Mouse (Mus musculus) limb, embryonic 14.5 days (tissue): ENCODE data around the gene Pif1. TPM values are rescaled to one million over a fixed set of nuclear protein-coding genes. Genes with fewer than 3 reads are reported as not detected.

Experiments
- ATAC-seq: fragments of 200-750 bp; cut with Nextera tagmentation; 2 replicates; pipeline ENCODE4 v1.8.0; 2017; ENCODE audit warnings: low read depth, moderate number of reproducible peaks, moderate TSS enrichment; ENCODE audit not compliant: low FRiP score
- DNase-seq: peaks from one replicate; pipeline ENCODE4 v3.0.0-alpha.2; 2015; ENCODE audit warnings: low spot score
- H3K27ac ChIP-seq: fragments of 300-500 bp; sonication (generic); replicated peaks from 2 replicates; pipeline ENCODE4 v1.5.1; 2014; ENCODE audit warnings: low read depth, mild to moderate bottlenecking, low read length, moderate library complexity, mixed read lengths
- H3K27me3 ChIP-seq: fragments of 300-500 bp; sonication (generic); 2 replicates; pipeline ENCODE4 v1.6.1; 2014; ENCODE audit warnings: low read length, mixed read lengths; ENCODE audit not compliant: control insufficient read depth, insufficient read depth
- H3K36me3 ChIP-seq: fragments of 300-500 bp; sonication (generic); 2 replicates; pipeline ENCODE4 v1.6.1; 2014; ENCODE audit warnings: mild to moderate bottlenecking, low read length, moderate library complexity, mixed read lengths; ENCODE audit not compliant: control insufficient read depth, insufficient read depth
- H3K4me1 ChIP-seq: fragments of 300-500 bp; sonication (generic); 2 replicates; pipeline ENCODE4 v1.6.1; 2014; ENCODE audit warnings: antibody characterized with exemption, low read length, mixed read lengths; ENCODE audit not compliant: control insufficient read depth, insufficient read depth
- H3K4me2 ChIP-seq: fragments of 300-500 bp; sonication (generic); replicated peaks from 2 replicates; pipeline ENCODE4 v1.6.1; 2014; ENCODE audit warnings: low read depth, mild to moderate bottlenecking, low read length, moderate library complexity; ENCODE audit not compliant: severe bottlenecking
- H3K4me3 ChIP-seq: fragments of 300-500 bp; sonication (generic); replicated peaks from 2 replicates; pipeline ENCODE4 v1.5.1; 2014; ENCODE audit warnings: low read length
- H3K9ac ChIP-seq: fragments of 300-500 bp; sonication (generic); 2 replicates; pipeline ENCODE4 v1.6.1; 2014; ENCODE audit warnings: mild to moderate bottlenecking, low read depth, low read length, moderate library complexity; ENCODE audit not compliant: severe bottlenecking
- H3K9me3 ChIP-seq: fragments of 300-500 bp; sonication (generic); 2 replicates; pipeline ENCODE4 v1.6.1; 2016; ENCODE audit warnings: low read length; ENCODE audit not compliant: control insufficient read depth
- POLR2A ChIP-seq: fragments of 200-500 bp; IDR thresholded peaks from 2 replicates; pipeline ENCODE4 v1.8.0; 2012; ENCODE audit warnings: inconsistent platforms, mild to moderate bottlenecking, moderate library complexity, borderline replicate concordance; ENCODE audit not compliant: insufficient read depth, insufficient read length; ENCODE audit errors: extremely low read depth
- WGBS: fragments of 180-500 bp; shearing (Covaris S2); extraction: QIAGEN DNeasy Blood & Tissue Kit; methylation state at CpG from one replicate; pipeline ENCODE4 v1.1.7; 2014; 5-methylcytosine and 5-hydroxymethylcytosine counted together
- polyA plus RNA-seq, 2 experiments: library from polyadenylated mRNA; depleted of rRNA in 1 of 2; stranded (reverse) in 1 of 2; unstranded in 1 of 2; fragments of >200 nt; fragmentation: Nextera tagmentation in 1 of 2; extraction: Ambion mirVana in 1 of 2; gene quantifications; 2 replicates each; pipeline versions ENCODE4 v1.2.1 to v1.2.3; 2012 to 2014

Gene Pif1
- polyA plus RNA-seq (2012; rRNA removed) (16.2 and 19.2 TPM in 2 replicates), polyA plus RNA-seq (2014; fragmentation: Nextera tagmentation; extraction: Ambion mirVana) (7.2 and 9.6 TPM in 2 replicates)

GRCm38 (mm10) chr9:65586406-65587269 is at the start of gene Pif1:
Pif1 (plus strand) TSS chr9:65587160.
- Histone ChIP-seq H3K27me3 (no peaks in the 10 kb centered on the region), H3K36me3 (peaks cover 7% of the 10 kb centered on the region), H3K4me1 (peaks cover 26% of the 10 kb centered on the region), H3K9me3 (no peaks in the 10 kb centered on the region), H3K4me2 (peak within 1 kb of the TSS; percentile 99), H3K4me3 (peak within 1 kb of the TSS; percentile 56), H3K27ac (no peak within 1 kb of the TSS), H3K9ac (peak within 1 kb of the TSS; percentile 69)
- WGBS, result 7% methylated on average over 28 of the region's 28 CpGs
- TF ChIP-seq POLR2A, result no peak
- ATAC-seq (peak; percentile 90), DNase-seq (peak; percentile 95)

DNA sequence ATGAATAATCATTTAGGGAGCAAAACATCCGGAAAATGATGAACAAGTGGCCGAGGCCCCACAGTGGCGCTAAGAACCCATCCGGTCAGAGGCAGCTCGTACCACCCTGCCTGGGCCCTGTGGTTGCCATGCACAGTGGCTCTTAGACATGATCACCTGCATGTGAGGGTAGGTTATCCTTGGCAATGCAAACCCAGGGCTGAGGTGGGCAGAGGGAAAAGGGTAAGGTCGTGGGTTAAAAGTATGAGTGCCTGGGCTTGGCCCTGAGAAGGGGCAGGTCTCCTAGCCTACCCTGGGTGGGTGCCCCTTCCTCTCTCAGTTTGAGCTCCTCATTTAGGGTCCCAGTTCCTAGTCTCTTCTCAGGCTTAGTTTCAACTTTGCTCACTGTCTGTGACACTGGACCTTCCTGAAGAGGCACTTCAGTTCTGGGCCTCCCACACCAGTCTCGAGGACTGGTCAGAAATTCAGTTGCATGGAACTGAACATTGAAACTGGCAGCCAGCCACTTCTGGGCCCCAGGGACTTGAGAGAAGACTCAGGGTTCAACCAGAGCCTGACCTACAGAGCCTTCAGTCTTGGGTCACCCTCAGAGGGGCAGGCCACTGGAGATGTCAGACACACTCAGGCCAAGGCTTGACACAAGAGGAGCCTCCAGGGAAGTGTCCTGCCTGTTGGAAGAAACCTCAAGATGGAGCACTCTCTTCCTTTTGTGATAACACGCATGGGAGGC is 48.9 kb upstream of the Pif1 start:
- no peaks in the 10 kb centered on the region for H3K36me3 ChIP-seq
- no peaks in the 10 kb centered on the region for H3K27me3 ChIP-seq
- no peaks in the 10 kb centered on the region for H3K9me3 ChIP-seq
- no peak for TF ChIP-seq POLR2A
- no peak overlapping the region for H3K4me2 ChIP-seq
- H3K4me3 ChIP-seq, result no peak overlapping the region
- H3K4me1 ChIP-seq, result 0 out of 2 replicates have a peak, but pooled peaks cover 4% of the 10 kb centered on the region
- ATAC-seq, result no peak
- no peak for DNase-seq
- H3K27ac ChIP-seq, result no peak overlapping the region
- H3K9ac ChIP-seq, result no peak overlapping the region
- WGBS, result 92% methylated on average over 8 of the region's 8 CpGs

GRCm38 (mm10) chr9:65539697-65540096 is 47.3 kb upstream of the Pif1 start:
- WGBS, result 81% methylated on average over 9 of the region's 9 CpGs
- Histone ChIP-seq H3K27ac (no peak overlapping the region), H3K27me3 (no peaks in the 10 kb centered on the region), H3K36me3 (no peaks in the 10 kb centered on the region), H3K4me3 (no peak overlapping the region), H3K4me1 (0 out of 2 replicates have a peak, but pooled peaks cover 4% of the 10 kb centered on the region), H3K9ac (no peak overlapping the region), H3K4me2 (no peak overlapping the region), H3K9me3 (no peaks in the 10 kb centered on the region)
- no peak for ATAC-seq
- no peak for DNase-seq
- no peak for TF ChIP-seq POLR2A

GRCm38 (mm10) chr9:65541126-65542068 is 45.6 kb upstream of the Pif1 start:
- H3K36me3 ChIP-seq, result no peaks in the 10 kb centered on the region
- H3K27ac ChIP-seq, result no peak overlapping the region
- H3K27me3 ChIP-seq, result no peaks in the 10 kb centered on the region
- H3K4me3 ChIP-seq, result no peak overlapping the region
- no peak for TF ChIP-seq POLR2A
- H3K4me2 ChIP-seq, result no peak overlapping the region
- ATAC-seq (0 out of 2 replicates have a peak, but pooled peaks have one; percentile 12), DNase-seq (peak; percentile 45)
- peaks cover 12% of the 10 kb centered on the region for H3K4me1 ChIP-seq
- WGBS, result 53% methylated on average over 13 of the region's 13 CpGs
- H3K9me3 ChIP-seq, result no peaks in the 10 kb centered on the region
- H3K9ac ChIP-seq, result no peak overlapping the region
